Mouse (Mus musculus): ENCODE results near the gene Mia3.

DNA sequence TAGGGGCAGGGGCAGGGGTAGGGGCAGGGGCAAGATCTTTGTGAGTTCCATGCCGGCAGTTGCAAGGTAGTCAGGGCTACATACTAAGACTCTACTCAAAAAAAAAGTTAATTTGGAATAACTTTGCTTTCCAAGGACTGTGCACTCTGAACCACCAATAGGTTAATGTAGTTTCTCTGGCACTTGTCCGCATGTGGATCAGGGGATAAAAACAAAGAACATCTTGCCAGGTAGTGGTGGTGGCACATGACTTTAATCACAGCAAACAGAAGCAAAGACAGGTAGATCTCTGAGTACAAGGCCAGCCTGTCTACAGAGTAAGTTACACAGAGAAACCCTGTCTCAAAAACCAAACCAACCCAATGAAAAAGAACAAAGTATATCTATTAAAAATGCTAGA, 13.3 kb upstream of the Mia3 start:
- TF ChIP-seq CTCF (IDR thresholded peaks at IDR 0.05; ENCODE audit: extremely low read depth, insufficient read depth, low read length), result no peak
- no peak for TF ChIP-seq POLR2A (IDR thresholded peaks at IDR 0.05; ENCODE audit: extremely low read depth, insufficient read depth, low read length)
